Mouse (Mus musculus): Measurements from ENCODE around the gene Kctd5.

DNA sequence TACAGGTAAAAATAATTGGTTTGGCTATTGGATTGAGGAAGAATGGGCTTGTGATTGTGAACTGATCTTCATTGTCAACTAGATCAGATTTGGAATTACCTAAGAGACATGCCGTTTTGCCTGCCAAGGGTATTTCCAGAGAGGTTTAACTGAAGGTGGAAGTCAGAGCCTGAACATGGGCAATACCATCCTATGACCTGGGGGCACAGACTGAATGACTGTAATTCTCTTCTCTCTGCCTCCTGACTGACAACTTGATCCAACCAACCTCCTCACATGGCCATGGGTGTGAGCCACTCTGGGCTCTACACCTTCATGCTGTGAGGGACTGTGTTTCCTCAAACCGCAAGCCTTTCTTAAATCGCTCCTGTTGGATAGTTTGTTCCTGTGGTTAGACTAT is 68.2 kb downstream of the Kctd5 start:
- TF ChIP-seq CTCF (IDR thresholded peaks at IDR 0.05; ENCODE audit: low read depth, low read length) (no peak), POLR2A (IDR thresholded peaks at IDR 0.05; ENCODE audit: extremely low read depth, insufficient read depth, low read length) (no peak)
